Mouse (Mus musculus): ENCODE measurements around the gene Olfr1359.

- no peak for TF ChIP-seq EP300 (IDR thresholded peaks at IDR 0.05)
- no peak for TF ChIP-seq CTCF (IDR thresholded peaks at IDR 0.05)
These were observed 53.9 kb downstream of the Olfr1359 start for GRCm38 (mm10) chr13:21751827-21752226.

All from lung, postnatal 0 days (tissue).